Mouse (Mus musculus): ENCODE results near the gene Nod1. TPM values are rescaled to one million over a fixed set of nuclear protein-coding genes. Genes with fewer than 3 reads are reported as not detected.

Nod1 gene
- total RNA-seq, 2 experiments from 2014 or later, result 17.1 to 19.6 TPM

- intact Hi-C loops (cut with DNase I), result no loop called here
Observed at GRCm38 (mm10) chr6:54946241-54946953, 26.0 kb downstream of the Nod1 start.

GRCm38 (mm10) chr6:54944551-54944950, 27.9 kb downstream of the Nod1 start:
- no peak for DNase-seq (ENCODE audit: low spot score)
- intact Hi-C loops (cut with DNase I), result no loop called here

More at GRCm38 (mm10) chr6:54946241-54946953, 26.0 kb downstream of the Nod1 start:
- no peak for DNase-seq (ENCODE audit: low spot score)

GRCm38 (mm10) chr6:54943753-54944152, 28.7 kb downstream of the Nod1 start:
- DNase-seq (ENCODE audit: low spot score), result no peak
- intact Hi-C loops (cut with DNase I), result no loop called here

GRCm38 (mm10) chr6:54943292-54943691, 29.1 kb downstream of the Nod1 start:
- DNase-seq (ENCODE audit: low spot score), result no peak
- intact Hi-C loops (cut with DNase I), result no loop called here

GRCm38 (mm10) chr6:54941149-54941548, 31.3 kb downstream of the Nod1 start:
- intact Hi-C loops (cut with DNase I), result no loop called here

GRCm38 (mm10) chr6:54940126-54940525, 32.3 kb downstream of the Nod1 start:
- DNase-seq (ENCODE audit: low spot score), result no peak
- intact Hi-C loops (cut with DNase I), result no loop called here

More at GRCm38 (mm10) chr6:54941149-54941548, 31.3 kb downstream of the Nod1 start:
- DNase-seq (ENCODE audit: low spot score), result no peak

- DNase-seq (ENCODE audit: low spot score), result peak; percentile 64
- intact Hi-C loops (cut with DNase I), result loop anchor here (2.0 kb wide), 1 partner anchor 33 kb away; the partner anchor contains the start of gene Nod1
Observed at GRCm38 (mm10) chr6:54939631-54940030, 32.8 kb downstream of the Nod1 start.

GRCm38 (mm10) chr6:54936496-54936895, 35.9 kb downstream of the Nod1 start:
- DNase-seq (ENCODE audit: low spot score), result no peak
- intact Hi-C loops (cut with DNase I), result no loop called here

GRCm38 (mm10) chr6:54934930-54935329, 37.5 kb downstream of the Nod1 start:
- DNase-seq (ENCODE audit: low spot score), result no peak
- intact Hi-C loops (cut with DNase I), result no loop called here

- no peak for DNase-seq (ENCODE audit: low spot score)
- intact Hi-C loops (cut with DNase I), result no loop called here
Observed at GRCm38 (mm10) chr6:54934313-54934712, 38.1 kb downstream of the Nod1 start.

GRCm38 (mm10) chr6:54933866-54934265, 38.5 kb downstream of the Nod1 start:
- intact Hi-C loops (cut with DNase I), result no loop called here
- no peak for DNase-seq (ENCODE audit: low spot score)

GRCm38 (mm10) chr6:54933216-54933615, 39.2 kb downstream of the Nod1 start:
- intact Hi-C loops (cut with DNase I), result no loop called here
- no peak for DNase-seq (ENCODE audit: low spot score)

- no peak for DNase-seq (ENCODE audit: low spot score)
- intact Hi-C loops (cut with DNase I), result no loop called here
Observed at GRCm38 (mm10) chr6:54932526-54932925, 39.9 kb downstream of the Nod1 start.

GRCm38 (mm10) chr6:54931641-54932040, 40.8 kb downstream of the Nod1 start:
- intact Hi-C loops (cut with DNase I), result no loop called here
- DNase-seq (ENCODE audit: low spot score), result no peak

GRCm38 (mm10) chr6:54927946-54928345, 44.5 kb downstream of the Nod1 start:
- intact Hi-C loops (cut with DNase I), result no loop called here
- DNase-seq (ENCODE audit: low spot score), result no peak

- DNase-seq (ENCODE audit: low spot score), result no peak
- intact Hi-C loops (cut with DNase I), result no loop called here
Observed at GRCm38 (mm10) chr6:54926899-54927298, 45.5 kb downstream of the Nod1 start.

GRCm38 (mm10) chr6:54925736-54926440, 46.5 kb downstream of the Nod1 start:
- intact Hi-C loops (cut with DNase I), result no loop called here

GRCm38 (mm10) chr6:54924538-54924937, 47.9 kb downstream of the Nod1 start:
- intact Hi-C loops (cut with DNase I), result no loop called here

More at GRCm38 (mm10) chr6:54925736-54926440, 46.5 kb downstream of the Nod1 start:
- no peak for DNase-seq (ENCODE audit: low spot score)

GRCm38 (mm10) chr6:54918521-54918920, 53.9 kb downstream of the Nod1 start:
- no peak for DNase-seq (ENCODE audit: low spot score)
- intact Hi-C loops (cut with DNase I), result loop anchor here (5.0 kb wide), 1 partner anchor 54 kb away; the partner anchor contains the start of gene Nod1

More at GRCm38 (mm10) chr6:54924538-54924937, 47.9 kb downstream of the Nod1 start:
- no peak for DNase-seq (ENCODE audit: low spot score)

GRCm38 (mm10) chr6:54917523-54917922, 54.9 kb downstream of the Nod1 start:
- intact Hi-C loops (cut with DNase I), result loop anchor here (1.0 to 5.0 kb wide), 5 partner anchors 55 to 249 kb away; partner anchors contain the start of genes Ggct and Nod1
- no peak for DNase-seq (ENCODE audit: low spot score)

GRCm38 (mm10) chr6:54916941-54917340, 55.5 kb downstream of the Nod1 start:
- no peak for DNase-seq (ENCODE audit: low spot score)

More at GRCm38 (mm10) chr6:54916941-54917340, 55.5 kb downstream of the Nod1 start:
- intact Hi-C loops (cut with DNase I), result loop anchor here (1.0 to 5.0 kb wide), 5 partner anchors 55 to 250 kb away; partner anchors contain the start of genes Ggct and Nod1
